Mouse (Mus musculus) cortical plate, adult 2 months (tissue): ENCODE measurements at regions not wholly inside any gene's neighbourhood (a gene's known extent, or its start where the extent isn't known, plus 50 kb on each side); places are given as distances from the start of the nearest gene placed in this dataset.

Experiments
- H3K27ac ChIP-seq: fragments of 200-500 bp; 2 replicates; pipeline ENCODE4 v1.5.1; 2012; ENCODE audit warnings: low read length, control low read depth, inconsistent platforms; ENCODE audit not compliant: insufficient read depth
- H3K4me1 ChIP-seq: fragments of 200-500 bp; 2 replicates; pipeline ENCODE4 v1.6.1; 2011; ENCODE audit warnings: low read length; ENCODE audit not compliant: control insufficient read depth, insufficient read depth
- H3K4me3 ChIP-seq: fragments of 200-500 bp; 2 replicates; pipeline ENCODE4 v1.5.1; 2011; ENCODE audit warnings: mild to moderate bottlenecking, low read length, control low read depth; ENCODE audit not compliant: insufficient read depth
- CTCF ChIP-seq: fragments of 200-500 bp; IDR thresholded peaks from 2 replicates; pipeline ENCODE4 v1.5.1; 2011; ENCODE audit warnings: mild to moderate bottlenecking, control low read depth, low read length; ENCODE audit not compliant: insufficient read depth; ENCODE audit errors: extremely low read depth
- POLR2A ChIP-seq: fragments of 200-500 bp; IDR thresholded peaks from 2 replicates; pipeline ENCODE4 v1.6.1; 2011; ENCODE audit warnings: mild to moderate bottlenecking, low read length, control low read depth; ENCODE audit not compliant: insufficient read depth; ENCODE audit errors: extremely low read depth

GRCm38 (mm10) chr12:26930155-26930867 lies 412.1 kb downstream of the Sox11 start:
- Histone ChIP-seq H3K4me3 (no peak overlapping the region), H3K4me1 (no peaks in the 10 kb centered on the region), H3K27ac (no peak overlapping the region)
- TF ChIP-seq CTCF (no peak), POLR2A (no peak)

- Histone ChIP-seq H3K4me1 (no peaks in the 10 kb centered on the region), H3K4me3 (no peak overlapping the region), H3K27ac (no peak overlapping the region)
- no peak for TF ChIP-seq POLR2A
- TF ChIP-seq CTCF = no peak
Measured at GRCm38 (mm10) chr12:26906126-26906525, 436.2 kb downstream of the Sox11 start.

GRCm38 (mm10) chr12:26903894-26904272 lies 434.9 kb downstream of the Cmpk2 start:
- peak overlapping the region; percentile 18; the same call in 1 of the 2 replicates for H3K4me3 ChIP-seq
- TF ChIP-seq POLR2A = no peak
- TF ChIP-seq CTCF = no peak
- no peak overlapping the region for H3K27ac ChIP-seq
- H3K4me1 ChIP-seq = no peaks in the 10 kb centered on the region

GRCm38 (mm10) chr12:26903073-26903893 lies 434.3 kb downstream of the Cmpk2 start:
- H3K27ac ChIP-seq = no peak overlapping the region
- peak overlapping the region; percentile 18 for H3K4me3 ChIP-seq
- TF ChIP-seq POLR2A (no peak), CTCF (no peak)
- H3K4me1 ChIP-seq = no peaks in the 10 kb centered on the region

GRCm38 (mm10) chr12:26891190-26891589 lies 422.2 kb downstream of the Cmpk2 start:
- Histone ChIP-seq H3K4me1 (peaks cover 1% of the 10 kb centered on the region; the same call in 1 of the 2 replicates), H3K4me3 (no peak overlapping the region), H3K27ac (no peak overlapping the region)
- no peak for TF ChIP-seq POLR2A
- TF ChIP-seq CTCF = no peak

- no peak for TF ChIP-seq POLR2A
- no peak overlapping the region for H3K27ac ChIP-seq
- no peak overlapping the region for H3K4me3 ChIP-seq
- H3K4me1 ChIP-seq = peaks cover 6% of the 10 kb centered on the region; the same call in 1 of the 2 replicates
Measured at GRCm38 (mm10) chr12:26886635-26887014, 417.6 kb downstream of the Cmpk2 start.

- H3K27ac ChIP-seq = no peak overlapping the region
- peaks cover 6% of the 10 kb centered on the region; the same call in 1 of the 2 replicates for H3K4me1 ChIP-seq
- no peak for TF ChIP-seq POLR2A
- TF ChIP-seq CTCF = no peak
- no peak overlapping the region for H3K4me3 ChIP-seq
Measured at GRCm38 (mm10) chr12:26885831-26886634, 417.0 kb downstream of the Cmpk2 start.

- no peak for TF ChIP-seq POLR2A
- TF ChIP-seq CTCF = no peak
- H3K4me1 ChIP-seq = peaks cover 6% of the 10 kb centered on the region; the same call in 1 of the 2 replicates
- no peak overlapping the region for H3K4me3 ChIP-seq
- H3K27ac ChIP-seq = no peak overlapping the region
Measured at GRCm38 (mm10) chr12:26885083-26885482, 416.1 kb downstream of the Cmpk2 start.

GRCm38 (mm10) chr12:26884156-26884555 lies 415.2 kb downstream of the Cmpk2 start:
- no peak for TF ChIP-seq POLR2A
- no peak for TF ChIP-seq CTCF
- H3K27ac ChIP-seq = no peak overlapping the region
- H3K4me1 ChIP-seq = peaks cover 6% of the 10 kb centered on the region; the same call in 1 of the 2 replicates
- no peak overlapping the region for H3K4me3 ChIP-seq

GRCm38 (mm10) chr12:26877691-26878121 lies 408.7 kb downstream of the Cmpk2 start:
- Histone ChIP-seq H3K4me3 (no peak overlapping the region), H3K4me1 (no peaks in the 10 kb centered on the region), H3K27ac (no peak overlapping the region)
- TF ChIP-seq POLR2A = no peak
- TF ChIP-seq CTCF = no peak
